Mouse (Mus musculus) heart, adult 18-20 months (tissue): Measurements from ENCODE around the gene Suclg1. TPM values are rescaled to one million over a fixed set of nuclear protein-coding genes. Genes with fewer than 3 reads are reported as not detected.

Experiments used
- DNase-seq, 2 experiments: peaks; one replicate each; pipeline ENCODE4 v3.0.0; 2021 to 2022; ENCODE audit warnings: mixed read lengths in 1 of 2
- long read RNA-seq, 2 experiments: library from polyadenylated mRNA; stranded (forward); transcript quantifications; one replicate each; pipeline ENCODE4 v2.0.0; 2021
- total RNA-seq, 2 experiments: library from RNA; stranded (reverse); gene quantifications; 2 replicates each; pipeline ENCODE4 v1.2.3; 2021

The Suclg1 gene
- total RNA-seq: 100 to 1,000 TPM; 523 to 589 TPM
- long read RNA-seq, experiment 1, transcript Suclg1-201 (9 exons, 1,519 nt): major isoform, 360 of 404 reads
- long read RNA-seq, experiment 1, partial matches to known transcripts: 40 of 404 reads
- long read RNA-seq, experiment 1, other reads (novel, unspliced or antisense): 3 of 404 reads
- long read RNA-seq, experiment 2, transcript Suclg1-201 (9 exons, 1,519 nt): major isoform, 222 of 266 reads
- long read RNA-seq, experiment 2, partial matches to known transcripts: 43 of 266 reads
- long read RNA-seq, experiment 2, other reads (novel, unspliced or antisense): 1 of 266 reads

- peak; percentile 91 to 93 for DNase-seq
Observed at GRCm38 (mm10) chr6:73248237-73249048, at the start of gene Suclg1. Gene Suclg1, plus strand, starts transcription at chr6:73248382.

- no peak for DNase-seq
Observed at GRCm38 (mm10) chr6:73203724-73204123, 44.5 kb upstream of the Suclg1 start.

GRCm38 (mm10) chr6:73204937-73205336 lies 43.2 kb upstream of the Suclg1 start:
- peak in 1 of 2 experiments; percentile 17 for DNase-seq

- DNase-seq: no peak
Observed at GRCm38 (mm10) chr6:73209598-73209997, 38.6 kb upstream of the Suclg1 start.

DNA sequence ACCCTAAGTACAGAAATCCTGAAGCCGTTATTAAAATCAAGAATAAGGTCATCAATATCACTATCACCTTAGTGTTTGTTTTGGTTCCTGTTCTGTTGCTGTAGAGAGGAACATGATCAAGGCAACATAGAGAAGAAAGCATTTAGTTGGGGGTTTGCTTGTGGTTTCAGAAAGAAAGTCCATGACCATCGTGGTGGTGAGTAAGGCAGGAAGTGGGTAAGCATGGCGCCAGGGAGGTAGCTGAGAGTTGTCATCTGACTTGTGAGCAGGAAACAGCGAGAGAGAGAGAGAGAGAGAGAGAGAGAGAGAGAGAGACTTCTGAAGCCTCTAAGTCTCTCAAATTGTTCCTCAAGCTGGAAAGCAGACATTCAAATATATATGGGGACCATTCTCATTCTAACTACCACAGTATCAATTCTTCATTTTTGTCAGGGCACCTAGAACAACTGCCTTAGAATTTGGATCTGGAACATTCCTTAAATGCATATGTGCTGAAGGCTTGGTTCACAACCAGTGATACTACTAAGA lies 37.7 kb upstream of the Suclg1 start:
- DNase-seq: peak in 1 of 2 experiments; percentile 12

- no peak for DNase-seq
Observed at GRCm38 (mm10) chr6:73211036-73211435, 37.1 kb upstream of the Suclg1 start.

- no peak for DNase-seq
Observed at GRCm38 (mm10) chr6:73211602-73212001, 36.6 kb upstream of the Suclg1 start.

DNA sequence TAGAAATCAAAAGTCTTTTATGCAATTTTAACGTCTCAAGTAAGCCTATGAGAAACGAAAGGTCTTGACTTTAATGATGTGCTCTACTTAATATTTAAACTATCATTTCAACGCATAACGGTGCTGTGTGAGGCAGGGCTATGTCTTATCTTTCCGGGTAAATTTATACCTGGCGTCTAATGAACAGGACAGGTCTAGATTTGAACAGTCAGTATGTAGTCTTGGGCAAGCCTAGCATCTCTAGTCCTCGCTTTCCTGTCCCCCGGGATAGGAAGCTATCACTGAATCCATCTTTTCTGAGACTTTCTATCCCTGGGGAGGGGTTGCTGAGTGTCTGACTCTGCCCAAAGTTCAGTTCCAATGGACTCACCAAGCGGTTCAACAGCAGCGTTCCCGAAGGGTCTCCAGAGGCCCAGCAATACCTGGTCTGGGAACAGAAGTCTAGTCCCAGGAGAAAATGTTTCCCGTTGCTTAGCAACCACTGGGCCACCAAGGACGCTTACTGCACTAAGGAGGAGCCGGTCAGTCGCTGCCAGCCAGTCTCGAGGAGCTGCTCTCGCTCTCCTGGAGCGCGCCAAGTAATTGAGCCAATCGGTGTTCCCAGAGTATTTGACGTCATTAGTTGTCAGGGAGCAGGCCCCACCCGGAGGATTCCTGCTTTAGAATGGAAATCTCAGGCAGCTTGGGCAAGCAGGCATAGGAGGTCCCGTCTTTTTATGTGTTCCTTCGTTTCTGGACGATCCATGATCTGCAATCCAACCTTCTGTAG lies 26.8 kb upstream of the Suclg1 start, which contains the start of gene Dnah6:
Dnah6 (minus strand) TSS at position 463 of the 769 bp plus-strand sequence.
- peak; percentile 91 to 95 for DNase-seq

- DNase-seq: no peak
Observed at GRCm38 (mm10) chr6:73221958-73222735, 26.0 kb upstream of the Suclg1 start.

DNA sequence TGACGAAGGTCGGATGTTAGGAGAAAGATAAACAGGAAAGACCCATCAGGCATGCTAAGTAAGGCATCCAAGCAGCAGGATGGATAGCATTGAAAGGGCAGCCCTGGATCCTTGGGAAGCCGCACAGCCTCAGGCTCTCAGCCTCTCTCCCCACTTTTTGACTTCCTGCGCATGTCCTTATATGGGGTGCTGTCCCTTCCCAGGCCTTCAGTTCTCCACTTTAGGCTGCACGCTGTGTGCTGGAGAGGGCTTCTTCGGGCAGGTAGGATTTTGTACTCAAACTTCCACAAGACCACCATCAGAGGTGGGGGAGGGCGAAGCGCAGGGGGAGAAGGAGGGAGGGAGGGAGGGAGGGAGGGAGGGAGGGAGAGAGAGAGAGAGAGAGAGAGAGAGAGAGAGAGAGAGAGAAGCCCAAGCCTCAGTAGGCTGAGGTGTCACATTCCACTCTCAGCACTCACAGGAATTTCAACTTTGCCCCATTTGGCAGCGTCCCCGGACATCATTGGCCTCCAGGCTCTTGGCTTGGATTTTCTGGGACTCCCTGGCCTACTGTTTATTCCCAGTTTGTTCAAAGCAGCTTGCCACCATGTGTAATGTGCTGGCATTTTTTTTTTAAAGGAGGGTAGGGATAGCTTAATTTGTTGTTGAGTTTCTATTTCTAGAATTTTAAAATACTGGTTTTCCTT lies 25.2 kb upstream of the Suclg1 start:
- DNase-seq: peak; percentile 94 to 96

GRCm38 (mm10) chr6:73227376-73228158 lies 20.6 kb upstream of the Suclg1 start:
- peak; percentile 25 to 73 for DNase-seq

- peak; percentile 40 to 65 for DNase-seq
Observed at GRCm38 (mm10) chr6:73228408-73228807, 19.8 kb upstream of the Suclg1 start.

- DNase-seq: no peak
Observed at GRCm38 (mm10) chr6:73228881-73229280, 19.3 kb upstream of the Suclg1 start.

- no peak for DNase-seq
Observed at GRCm38 (mm10) chr6:73232152-73232584, 16.0 kb upstream of the Suclg1 start.

- DNase-seq: no peak
Observed at GRCm38 (mm10) chr6:73233202-73233726, 14.9 kb upstream of the Suclg1 start.

DNA sequence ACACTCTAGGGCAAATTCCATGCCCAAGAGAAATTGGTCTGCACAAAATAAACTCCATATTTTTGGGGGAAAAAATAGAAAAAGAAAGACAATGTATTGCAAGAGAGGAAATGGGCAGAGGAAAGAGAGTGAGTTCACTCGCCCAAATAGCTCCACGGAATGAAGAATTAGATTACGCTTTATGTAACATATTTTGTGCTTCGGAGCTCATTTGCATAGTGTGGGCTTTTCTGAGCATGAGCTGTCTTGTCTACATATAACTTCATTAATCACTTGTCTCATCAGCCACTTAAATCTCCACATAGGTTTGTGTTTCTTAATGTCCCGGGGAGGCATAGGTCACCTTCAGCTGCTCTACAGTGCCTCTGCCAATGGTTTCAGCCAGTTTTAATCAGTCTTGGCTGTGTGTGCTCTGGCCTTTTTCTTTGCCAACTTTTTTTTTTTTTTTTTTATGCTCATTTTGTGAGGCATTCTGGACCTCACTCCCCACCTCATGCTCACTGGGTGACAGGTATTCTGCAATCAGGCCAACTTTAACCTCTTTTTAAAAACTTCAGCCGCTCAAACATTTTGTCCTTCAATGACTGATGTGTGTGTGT lies 13.8 kb upstream of the Suclg1 start:
- DNase-seq: no peak

DNA sequence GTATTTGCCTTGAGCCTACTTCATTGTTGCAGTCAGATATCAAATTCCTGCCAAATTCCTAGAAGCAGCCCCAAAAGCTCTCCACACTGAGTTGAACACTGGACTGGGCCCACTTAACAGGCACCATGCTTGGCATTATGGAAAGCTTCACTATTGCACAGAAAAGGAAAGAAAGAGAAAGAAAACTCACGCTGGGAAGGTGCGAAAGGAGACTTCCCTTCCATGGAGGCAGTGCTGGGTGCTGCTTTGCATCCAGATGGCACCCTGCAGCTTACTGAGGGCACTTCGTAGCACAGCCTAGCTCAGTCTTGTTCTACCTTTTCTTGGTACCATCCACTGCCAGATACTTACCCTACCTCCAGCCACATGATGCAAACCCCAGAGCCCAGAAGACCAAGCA lies 12.5 kb upstream of the Suclg1 start:
- DNase-seq: no peak

DNA sequence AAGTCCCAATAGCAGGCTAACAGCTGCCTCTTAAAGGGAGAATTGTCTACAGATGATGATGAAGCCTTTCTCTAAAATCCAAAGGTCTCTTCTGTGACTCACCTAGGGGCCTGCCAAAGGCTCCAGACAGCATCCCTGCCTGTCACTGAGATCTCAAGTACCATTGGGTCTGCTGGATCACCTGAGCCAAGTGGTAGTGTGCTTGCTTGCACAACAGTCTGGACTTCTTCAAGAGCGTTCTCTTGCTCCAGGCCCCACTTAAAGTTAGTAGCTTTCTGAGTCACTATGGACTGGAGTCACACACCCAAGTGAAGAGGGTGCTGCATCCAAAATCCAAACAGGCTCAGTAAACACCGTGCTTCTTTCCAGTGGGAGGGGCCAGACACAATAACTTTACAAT lies 1.4 kb upstream of the Suclg1 start:
- DNase-seq: no peak

- DNase-seq: no peak
Observed at GRCm38 (mm10) chr6:73247452-73247851, 730 bp upstream of the Suclg1 start.
